Mouse (Mus musculus): ENCODE results near the gene Nkpd1. TPM values are rescaled to one million over a fixed set of nuclear protein-coding genes. Genes with fewer than 3 reads are reported as not detected.

Nkpd1 gene
- polyA plus RNA-seq, 1 experiment: 1.1 TPM

DNA sequence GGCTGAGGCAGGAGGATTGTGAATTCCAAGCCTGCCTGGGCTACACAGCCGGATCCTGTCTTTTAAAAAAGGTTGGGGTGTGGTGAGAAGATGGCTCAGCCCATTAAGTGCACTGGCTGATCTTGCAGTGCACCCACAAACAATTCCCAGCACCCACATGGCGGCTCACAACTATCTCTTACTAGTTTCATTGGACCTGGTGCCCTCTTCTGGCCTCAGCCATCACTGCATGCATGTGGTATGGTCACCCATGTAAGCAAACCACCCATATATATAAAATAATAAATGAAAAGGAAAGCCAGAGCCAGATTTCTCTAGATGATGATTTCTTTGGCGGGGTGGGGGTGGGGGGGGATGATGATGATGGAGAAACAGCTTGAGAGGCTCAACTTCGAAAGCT lies 46.8 kb downstream of the Nkpd1 start:
- Histone ChIP-seq H3K27me3 (ENCODE audit: control insufficient read depth, insufficient read depth, low read length) (no peaks in the 10 kb centered on the region), H3K4me1 (replicated peaks; ENCODE audit: control insufficient read depth, insufficient read depth, low read length) (peaks cover 21% of the 10 kb centered on the region), H3K27ac (ENCODE audit: control insufficient read depth, insufficient read depth, low read length) (no peak overlapping the region), H3K36me3 (ENCODE audit: control insufficient read depth, insufficient read depth, low read length) (no peaks in the 10 kb centered on the region), H3K4me3 (ENCODE audit: control insufficient read depth, insufficient read depth, low read length) (no peak overlapping the region)
- WGBS: 95% methylated on average over 4 of the region's 4 CpGs
- TF ChIP-seq POLR2A (IDR thresholded peaks at IDR 0.05; ENCODE audit: control insufficient read depth, extremely low read depth, insufficient read depth, low read length, poor library complexity): no peak
- no peak for TF ChIP-seq CTCF (IDR thresholded peaks at IDR 0.05; ENCODE audit: borderline replicate concordance, control insufficient read depth, extremely low read depth, insufficient read depth, low read length, poor library complexity)
- DNase-seq: no peak

GRCm38 (mm10) chr7:19565803-19566202 lies 48.2 kb downstream of the Nkpd1 start:
- no peaks in the 10 kb centered on the region for H3K36me3 ChIP-seq (ENCODE audit: control insufficient read depth, insufficient read depth, low read length)
- no peak for DNase-seq
- WGBS: 98% methylated on average over 2 of the region's 2 CpGs
- no peak overlapping the region for H3K27ac ChIP-seq (ENCODE audit: control insufficient read depth, insufficient read depth, low read length)
- no peaks in the 10 kb centered on the region for H3K27me3 ChIP-seq (ENCODE audit: control insufficient read depth, insufficient read depth, low read length)
- H3K4me3 ChIP-seq (ENCODE audit: control insufficient read depth, insufficient read depth, low read length): no peak overlapping the region
- TF ChIP-seq POLR2A (IDR thresholded peaks at IDR 0.05; ENCODE audit: control insufficient read depth, extremely low read depth, insufficient read depth, low read length, poor library complexity): no peak
- no peak for TF ChIP-seq CTCF (IDR thresholded peaks at IDR 0.05; ENCODE audit: borderline replicate concordance, control insufficient read depth, extremely low read depth, insufficient read depth, low read length, poor library complexity)
- H3K4me1 ChIP-seq (replicated peaks; ENCODE audit: control insufficient read depth, insufficient read depth, low read length): peaks cover 12% of the 10 kb centered on the region

DNA sequence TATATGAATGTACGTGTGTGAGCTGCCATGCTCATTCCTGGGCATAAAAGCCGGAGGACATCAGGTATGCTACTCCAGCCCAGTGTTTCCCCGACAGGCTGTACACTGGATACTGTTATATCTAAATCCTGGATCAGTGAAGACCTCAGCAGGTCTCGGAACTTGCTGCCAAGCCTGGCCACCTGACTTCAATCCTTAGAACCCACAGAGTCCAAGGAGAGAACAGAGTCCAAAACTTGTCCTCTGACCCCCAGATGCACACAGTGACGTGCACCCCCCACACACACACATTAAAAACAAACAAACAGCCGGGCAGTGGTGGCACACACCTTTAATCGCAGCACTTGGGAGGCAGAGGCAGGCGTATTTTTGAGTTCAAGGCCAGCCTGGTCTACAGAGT lies 49.8 kb downstream of the Nkpd1 start:
- 99% methylated on average over 8 of the region's 8 CpGs for WGBS
- DNase-seq: no peak
- Histone ChIP-seq H3K27me3 (ENCODE audit: control insufficient read depth, insufficient read depth, low read length) (no peaks in the 10 kb centered on the region), H3K4me3 (ENCODE audit: control insufficient read depth, insufficient read depth, low read length) (no peak overlapping the region), H3K36me3 (ENCODE audit: control insufficient read depth, insufficient read depth, low read length) (no peaks in the 10 kb centered on the region), H3K27ac (ENCODE audit: control insufficient read depth, insufficient read depth, low read length) (no peak overlapping the region), H3K4me1 (replicated peaks; ENCODE audit: control insufficient read depth, insufficient read depth, low read length) (peaks cover 6% of the 10 kb centered on the region)
- TF ChIP-seq POLR2A (IDR thresholded peaks at IDR 0.05; ENCODE audit: control insufficient read depth, extremely low read depth, insufficient read depth, low read length, poor library complexity) (no peak), CTCF (IDR thresholded peaks at IDR 0.05; ENCODE audit: borderline replicate concordance, control insufficient read depth, extremely low read depth, insufficient read depth, low read length, poor library complexity) (no peak)

- no peak for TF ChIP-seq CTCF (IDR thresholded peaks at IDR 0.05; ENCODE audit: borderline replicate concordance, control insufficient read depth, extremely low read depth, insufficient read depth, low read length, poor library complexity)
- TF ChIP-seq POLR2A (IDR thresholded peaks at IDR 0.05; ENCODE audit: control insufficient read depth, extremely low read depth, insufficient read depth, low read length, poor library complexity): no peak
- Histone ChIP-seq H3K4me1 (replicated peaks; ENCODE audit: control insufficient read depth, insufficient read depth, low read length) (peaks cover 5% of the 10 kb centered on the region), H3K27me3 (ENCODE audit: control insufficient read depth, insufficient read depth, low read length) (no peaks in the 10 kb centered on the region), H3K36me3 (ENCODE audit: control insufficient read depth, insufficient read depth, low read length) (no peaks in the 10 kb centered on the region), H3K4me3 (ENCODE audit: control insufficient read depth, insufficient read depth, low read length) (no peak overlapping the region), H3K27ac (ENCODE audit: control insufficient read depth, insufficient read depth, low read length) (no peak overlapping the region)
- whole genome bisulfite sequencing: 92% methylated on average over 3 of the region's 3 CpGs
- no peak for DNase-seq
These were observed 52.0 kb downstream of the Nkpd1 start for GRCm38 (mm10) chr7:19569647-19570046.

GRCm38 (mm10) chr7:19572926-19573775 lies 55.5 kb downstream of the Nkpd1 start:
- WGBS: 1% methylated on average over 53 of the region's 53 CpGs
- peak; percentile 80 for DNase-seq

GRCm38 (mm10) chr7:19573776-19574140 lies 56.1 kb downstream of the Nkpd1 start:
- H3K4me3 ChIP-seq (ENCODE audit: control insufficient read depth, insufficient read depth, low read length): peak overlapping the region; percentile 76
- no peaks in the 10 kb centered on the region for H3K36me3 ChIP-seq (ENCODE audit: control insufficient read depth, insufficient read depth, low read length)
- WGBS: 31% methylated on average over 16 of the region's 16 CpGs
- H3K4me1 ChIP-seq (replicated peaks; ENCODE audit: control insufficient read depth, insufficient read depth, low read length): peaks cover 19% of the 10 kb centered on the region
- H3K27ac ChIP-seq (ENCODE audit: control insufficient read depth, insufficient read depth, low read length): no peak overlapping the region
- no peak for TF ChIP-seq CTCF (IDR thresholded peaks at IDR 0.05; ENCODE audit: borderline replicate concordance, control insufficient read depth, extremely low read depth, insufficient read depth, low read length, poor library complexity)
- no peak for TF ChIP-seq POLR2A (IDR thresholded peaks at IDR 0.05; ENCODE audit: control insufficient read depth, extremely low read depth, insufficient read depth, low read length, poor library complexity)
- H3K27me3 ChIP-seq (ENCODE audit: control insufficient read depth, insufficient read depth, low read length): peaks cover 6% of the 10 kb centered on the region; the same call in 1 of the 2 replicates
- DNase-seq: no peak

More at GRCm38 (mm10) chr7:19572926-19573775, 55.5 kb downstream of the Nkpd1 start:
- H3K4me1 ChIP-seq (replicated peaks; ENCODE audit: control insufficient read depth, insufficient read depth, low read length): peaks cover 18% of the 10 kb centered on the region
- H3K27me3 ChIP-seq (ENCODE audit: control insufficient read depth, insufficient read depth, low read length): peaks cover 6% of the 10 kb centered on the region; the same call in 1 of the 2 replicates
- H3K4me3 ChIP-seq (ENCODE audit: control insufficient read depth, insufficient read depth, low read length): peak overlapping the region; percentile 76
- TF ChIP-seq CTCF (IDR thresholded peaks at IDR 0.05; ENCODE audit: borderline replicate concordance, control insufficient read depth, extremely low read depth, insufficient read depth, low read length, poor library complexity) (peak; percentile 32; the same call in 1 of the 2 replicates), POLR2A (IDR thresholded peaks at IDR 0.05; ENCODE audit: control insufficient read depth, extremely low read depth, insufficient read depth, low read length, poor library complexity) (peak; percentile 85)
- no peaks in the 10 kb centered on the region for H3K36me3 ChIP-seq (ENCODE audit: control insufficient read depth, insufficient read depth, low read length)
- no peak overlapping the region for H3K27ac ChIP-seq (ENCODE audit: control insufficient read depth, insufficient read depth, low read length)

Other genes with a start within 250 kb of the Nkpd1 start
- gene Vasp, start 246.0 kb upstream of the Nkpd1 start, polyA plus RNA-seq (2012; rRNA removed): 325 and 327 TPM in 2 replicates
- gene Ppm1n, start 237.8 kb upstream of the Nkpd1 start, polyA plus RNA-seq (2012; rRNA removed): 0.57 and 0.63 TPM in 2 replicates
- 3.0 and 19.9 TPM in 2 replicates for gene Rtn2, start 235.2 kb upstream of the Nkpd1 start, polyA plus RNA-seq (2012; rRNA removed)
- 1.8 and 1.9 TPM in 2 replicates for gene Fosb, start 207.8 kb upstream of the Nkpd1 start, polyA plus RNA-seq (2012; rRNA removed)
- gene Ercc1, start 173.1 kb upstream of the Nkpd1 start, polyA plus RNA-seq (2012; rRNA removed): 62.3 and 63.6 TPM in 2 replicates
- gene Cd3eap, start 158.4 kb upstream of the Nkpd1 start, polyA plus RNA-seq (2012; rRNA removed): 7.5 and 8.0 TPM in 2 replicates
- 13.6 and 14.2 TPM in 2 replicates for gene Ppp1r13l, start 158.1 kb upstream of the Nkpd1 start, polyA plus RNA-seq (2012; rRNA removed)
- 134 and 137 TPM in 2 replicates for gene Ercc2, start 135.8 kb upstream of the Nkpd1 start, polyA plus RNA-seq (2012; rRNA removed)
- 73.1 and 87.0 TPM in 2 replicates for gene Klc3, start 113.7 kb upstream of the Nkpd1 start, polyA plus RNA-seq (2012; rRNA removed)
- gene Ckm, start 113.1 kb upstream of the Nkpd1 start, polyA plus RNA-seq (2012; rRNA removed): 19.3 and 332 TPM in 2 replicates
- gene Mark4, start 59.0 kb upstream of the Nkpd1 start, polyA plus RNA-seq (2012; rRNA removed): 36.3 and 48.8 TPM in 2 replicates
- gene Exoc3l2, start 54.5 kb upstream of the Nkpd1 start, polyA plus RNA-seq (2012; rRNA removed): 0.94 and 1.0 TPM in 2 replicates
- 13.2 and 15.5 TPM in 2 replicates for gene Bloc1s3, start 9.5 kb upstream of the Nkpd1 start, polyA plus RNA-seq (2012; rRNA removed)
- gene Trappc6a, start 9.4 kb upstream of the Nkpd1 start, polyA plus RNA-seq (2012; rRNA removed): 86.7 and 90.2 TPM in 2 replicates
- 130 and 137 TPM in 2 replicates for gene Ppp1r37, start 45.2 kb downstream of the Nkpd1 start, polyA plus RNA-seq (2012; rRNA removed)
- gene Zfp296, start 59.4 kb downstream of the Nkpd1 start, polyA plus RNA-seq (2012; rRNA removed): 4.5 and 4.7 TPM in 2 replicates
- 121 and 130 TPM in 2 replicates for gene Gemin7, start 59.8 kb downstream of the Nkpd1 start, polyA plus RNA-seq (2012; rRNA removed)
- 240 and 315 TPM in 2 replicates for gene Clasrp, start 86.6 kb downstream of the Nkpd1 start, polyA plus RNA-seq (2012; rRNA removed)
- gene Relb, start 111.6 kb downstream of the Nkpd1 start, polyA plus RNA-seq (2012; rRNA removed): 66.9 and 75.6 TPM in 2 replicates
- gene Clptm1, start 147.2 kb downstream of the Nkpd1 start, polyA plus RNA-seq (2012; rRNA removed): 136 and 142 TPM in 2 replicates
- gene Apoc2, start 160.1 kb downstream of the Nkpd1 start, polyA plus RNA-seq (2012; rRNA removed): 6.7 and 7.1 TPM in 2 replicates
- gene Gm44805, start 163.6 kb downstream of the Nkpd1 start, polyA plus RNA-seq (2012; rRNA removed): not detected in 2 replicates
- gene Apoc4, start 163.6 kb downstream of the Nkpd1 start, polyA plus RNA-seq (2012; rRNA removed): 1.5 and 6.2 TPM in 2 replicates
- 24.8 and 38.0 TPM in 2 replicates for gene Apoc1, start 174.8 kb downstream of the Nkpd1 start, polyA plus RNA-seq (2012; rRNA removed)
- 1,583 and 2,086 TPM in 2 replicates for gene Apoe, start 181.3 kb downstream of the Nkpd1 start, polyA plus RNA-seq (2012; rRNA removed)
- gene Tomm40, start 197.6 kb downstream of the Nkpd1 start, polyA plus RNA-seq (2012; rRNA removed): 109 and 120 TPM in 2 replicates
- gene Nectin2, start 232.6 kb downstream of the Nkpd1 start, polyA plus RNA-seq (2012; rRNA removed): 10.0 and 11.4 TPM in 2 replicates